Mouse (Mus musculus) spleen, adult 12 weeks (tissue): Measurements from ENCODE around the gene Tmem80.

Experiments
- DNase-seq: peaks from one replicate; pipeline ENCODE4 v3.0.0; 2022; ENCODE audit warnings: low spot score

Gene Tmem80

DNA sequence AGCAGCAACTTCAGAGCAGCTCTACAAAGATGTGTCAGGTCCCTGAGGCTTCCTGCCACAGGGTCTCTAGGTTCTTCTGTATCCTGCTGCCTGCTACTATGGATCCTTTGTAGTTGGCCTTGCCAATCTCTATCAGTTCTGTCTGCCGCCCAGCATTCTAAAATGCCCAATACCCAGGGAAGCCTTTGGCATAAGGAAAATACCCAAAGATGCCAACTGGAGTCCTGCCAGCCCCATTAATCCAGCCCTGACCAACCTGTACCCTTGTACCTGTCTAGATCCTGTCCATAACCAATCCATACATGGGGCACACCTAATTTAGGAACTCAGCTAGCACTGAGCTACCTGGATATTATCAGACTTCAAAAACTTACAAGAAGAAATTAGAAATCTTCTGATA is 2.9 kb upstream of the Tmem80 start:
- no peak for DNase-seq

DNA sequence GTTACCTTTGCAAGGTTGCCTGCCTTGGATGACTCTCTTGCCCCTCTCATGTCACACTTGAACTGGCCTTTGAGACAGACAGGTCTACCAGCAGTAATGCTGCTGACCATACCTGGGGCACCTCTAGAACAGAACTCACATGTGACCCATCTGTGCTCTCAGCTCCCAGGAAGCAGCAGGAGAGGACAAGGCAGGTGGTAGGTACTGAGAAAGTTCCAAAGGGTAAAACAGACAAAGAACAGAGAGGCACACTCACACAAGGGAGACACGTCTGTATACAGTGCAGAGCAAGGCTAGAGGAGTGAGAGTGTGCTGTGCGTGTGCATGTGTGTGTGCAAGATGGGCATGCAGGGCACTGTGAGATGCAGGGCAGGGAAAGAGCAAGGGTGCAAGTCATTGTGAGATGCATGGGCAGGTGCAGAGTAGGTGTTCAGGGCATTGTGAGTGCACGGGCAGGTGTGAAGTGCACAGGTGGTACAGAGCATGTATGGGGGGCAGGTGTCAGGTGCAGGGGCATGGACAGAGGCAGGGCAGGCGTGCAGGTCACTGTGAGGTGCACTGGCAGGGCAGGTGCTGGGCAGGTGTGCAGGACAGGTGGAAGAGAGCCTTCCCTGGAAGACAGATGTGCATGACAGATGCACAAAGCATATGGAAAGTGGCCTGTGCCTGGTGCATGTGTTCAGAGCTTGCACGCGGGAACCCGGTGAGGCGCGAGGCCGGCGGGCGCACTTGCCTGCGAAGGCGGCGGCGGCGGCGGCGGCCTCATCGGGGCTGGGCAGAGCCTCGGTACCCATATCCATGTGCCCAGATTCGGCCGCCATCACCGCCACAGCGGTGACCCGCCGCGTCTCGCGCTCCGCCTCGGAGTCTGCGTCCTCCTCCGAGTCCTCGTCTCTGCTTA is 743 bp upstream of the Tmem80 start:
- DNase-seq: no peak

DNA sequence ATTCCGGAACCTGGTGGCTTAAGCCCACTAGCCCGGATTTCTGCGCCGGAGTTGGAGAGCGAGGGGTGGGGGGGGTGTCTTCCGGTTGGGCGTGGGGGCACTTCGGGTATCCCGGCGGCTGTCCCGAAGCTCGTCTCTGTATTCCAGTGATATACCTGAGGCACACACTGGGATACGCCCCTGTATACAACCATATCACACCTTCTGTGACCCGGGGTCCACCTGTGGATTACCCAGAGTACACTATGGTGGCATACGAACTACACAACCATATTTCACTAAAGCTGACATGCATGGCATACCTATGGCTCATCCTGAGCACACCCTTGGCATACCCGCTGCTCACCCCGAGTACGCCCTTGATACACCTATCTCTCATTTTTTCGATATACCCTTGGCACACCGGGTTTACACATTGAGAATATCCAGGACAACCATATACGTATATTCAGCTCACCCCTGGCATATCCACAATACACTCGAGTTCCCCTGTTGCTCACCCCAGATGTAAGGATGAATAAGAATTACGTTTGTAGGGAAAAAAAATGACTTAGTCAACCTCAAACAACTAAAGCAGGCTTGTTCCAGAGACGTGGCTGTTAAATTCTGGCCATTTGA is 943 bp downstream of the Tmem80 start:
- DNase-seq: peak; percentile 26

- no peak for DNase-seq
These were observed 3.2 kb downstream of the Tmem80 start for GRCm38 (mm10) chr7:141330706-141331105.

DNA sequence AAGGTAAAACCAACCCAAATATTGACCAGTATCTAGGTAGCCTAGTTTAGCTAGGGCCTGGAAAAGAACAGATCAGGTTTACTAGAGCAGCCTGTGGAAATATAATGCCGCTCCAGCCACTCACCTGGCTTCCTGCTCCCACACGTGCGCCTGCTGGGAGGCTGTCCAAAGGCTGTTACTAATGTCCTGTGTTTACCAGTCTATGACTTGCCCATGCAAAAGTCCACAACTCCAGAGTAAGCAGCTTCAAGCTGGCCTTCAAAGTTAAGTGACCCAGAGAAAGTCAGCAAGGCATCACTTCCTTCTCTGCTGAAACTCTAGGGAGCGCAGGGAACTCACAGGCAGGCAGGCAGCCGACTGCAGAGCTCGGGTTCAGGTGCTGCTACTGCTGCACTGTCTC is 4.5 kb downstream of the Tmem80 start:
- no peak for DNase-seq

- DNase-seq: no peak
These were observed 7.6 kb downstream of the Tmem80 start for GRCm38 (mm10) chr7:141335044-141335579.

GRCm38 (mm10) chr7:141335682-141336081 is 8.1 kb downstream of the Tmem80 start:
- no peak for DNase-seq

DNA sequence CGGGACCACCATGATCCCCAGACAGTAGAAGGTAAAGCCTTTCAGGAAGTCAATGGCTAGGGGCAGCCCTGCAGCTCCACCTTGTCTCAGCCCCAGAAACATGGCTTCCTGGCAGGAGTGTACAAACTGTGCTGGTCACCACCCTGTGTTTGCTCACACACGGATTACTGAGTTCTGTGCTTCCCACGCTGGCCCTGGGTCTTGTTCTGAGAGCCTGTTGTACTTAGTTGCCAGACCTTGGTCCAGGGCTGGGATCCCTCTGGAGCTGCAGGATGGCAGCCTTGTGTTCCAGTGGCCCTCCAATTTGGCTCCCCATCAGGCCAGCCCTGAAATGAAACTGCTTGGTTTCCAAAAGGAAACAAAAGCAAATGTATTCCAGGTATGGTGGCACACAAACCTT is 8.8 kb downstream of the Tmem80 start:
- DNase-seq: no peak

GRCm38 (mm10) chr7:141337716-141338416 is 10.3 kb downstream of the Tmem80 start:
- no peak for DNase-seq

DNA sequence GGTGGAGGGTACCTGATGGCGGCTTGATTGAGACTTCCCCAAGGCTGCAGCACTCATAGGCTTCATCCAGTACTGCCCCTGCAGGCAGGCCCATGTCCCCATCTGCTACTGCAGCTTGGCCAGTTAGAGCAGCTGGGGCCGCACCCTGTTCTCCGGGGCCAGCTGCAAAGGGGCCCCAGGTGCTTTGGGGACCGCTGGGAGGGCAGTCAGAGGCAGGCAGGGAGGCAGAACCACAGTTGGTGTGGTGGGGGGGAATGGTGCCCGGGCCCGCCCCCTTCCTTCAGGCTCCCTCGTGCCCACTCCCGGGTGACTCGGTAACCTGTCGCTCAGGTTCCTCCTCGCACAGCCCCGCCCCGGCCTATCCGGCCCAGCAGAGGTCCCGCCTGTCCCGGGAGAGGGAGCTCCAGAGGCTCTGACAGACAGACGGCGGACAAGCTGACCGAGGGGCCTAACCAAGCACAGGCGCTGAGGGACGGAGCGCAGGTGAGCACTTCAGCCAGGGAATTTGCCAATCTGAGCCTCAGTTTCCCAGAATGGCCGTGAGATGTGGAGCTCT is 11.1 kb downstream of the Tmem80 start, which contains the start of gene Eps8l2:
Gene Eps8l2 (plus strand): TSS at position 305 of the 556 bp plus-strand sequence.
- DNase-seq: no peak

DNA sequence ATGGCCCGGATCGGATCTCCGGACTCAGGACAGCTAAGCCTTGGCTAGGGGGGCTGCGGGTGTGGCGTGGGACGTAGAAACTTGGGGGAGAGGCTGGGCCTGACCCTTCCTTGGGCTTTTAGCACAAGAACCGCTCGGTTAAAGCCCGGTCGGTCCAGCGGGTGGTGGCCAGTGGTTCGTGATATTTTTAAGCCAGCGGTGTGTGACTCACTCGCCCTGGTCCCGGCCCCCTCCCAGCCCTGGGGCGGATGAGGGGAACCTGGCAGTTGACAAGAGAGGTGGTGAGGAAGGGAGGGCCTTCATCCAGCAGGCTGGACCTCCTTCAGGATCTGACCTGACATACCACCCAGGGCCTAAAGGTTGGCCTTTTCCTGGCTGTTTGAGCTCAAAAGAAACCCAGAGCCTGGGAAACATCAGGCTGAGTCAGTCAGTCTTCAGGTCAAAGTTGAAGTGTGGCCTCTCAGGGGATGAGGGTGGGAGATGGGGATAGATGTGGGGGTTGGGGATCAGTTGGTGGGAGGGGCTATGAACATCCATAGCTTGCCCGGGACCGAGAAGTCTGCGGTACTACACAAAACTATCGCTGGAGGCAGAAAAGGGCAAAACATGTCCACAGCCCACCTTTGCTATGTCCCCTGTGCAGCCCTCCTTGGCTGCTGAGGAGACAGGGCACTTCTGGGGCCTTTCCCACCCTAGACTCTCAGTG is 11.8 kb downstream of the Tmem80 start:
- no peak for DNase-seq

DNA sequence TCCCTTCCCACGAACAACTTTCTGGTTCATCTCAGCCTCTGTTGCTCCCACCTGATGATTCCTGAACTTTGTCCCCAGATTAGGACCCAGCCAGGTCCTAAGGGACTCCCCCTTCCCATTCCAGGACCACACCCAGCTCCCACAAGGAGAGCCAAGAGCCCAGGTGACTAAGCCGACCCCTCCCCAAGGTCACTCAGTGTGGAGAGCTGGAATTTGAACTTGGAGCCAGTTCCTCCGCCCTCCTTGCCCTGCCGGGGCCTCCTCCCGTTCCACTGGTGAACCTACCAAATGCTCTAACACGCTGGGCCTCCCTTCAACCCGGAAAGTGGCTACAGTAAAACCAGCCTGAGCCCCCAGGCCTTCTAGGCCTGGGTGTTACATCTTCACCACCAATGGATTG is 12.5 kb downstream of the Tmem80 start:
- DNase-seq: no peak

DNA sequence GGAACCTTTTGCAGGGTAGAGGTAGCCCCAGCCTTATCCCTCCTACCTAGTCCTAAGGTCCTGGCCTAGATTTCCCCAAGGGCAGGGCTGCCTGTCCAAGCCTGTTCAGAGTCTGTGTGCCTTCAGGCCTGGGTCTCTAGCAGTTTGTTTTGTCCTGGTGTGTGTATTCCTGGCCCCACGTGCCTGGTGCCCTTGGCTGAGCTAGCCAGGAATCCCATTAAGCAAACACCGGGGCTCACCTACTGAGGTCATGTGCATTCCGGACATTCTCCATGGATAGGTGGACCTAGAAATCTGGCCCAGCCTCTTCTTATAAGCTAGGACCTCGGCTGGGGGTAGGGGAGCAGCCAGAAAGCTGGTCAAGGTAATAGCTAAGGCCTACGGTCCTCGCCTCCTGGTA is 12.9 kb downstream of the Tmem80 start:
- DNase-seq: no peak

DNA sequence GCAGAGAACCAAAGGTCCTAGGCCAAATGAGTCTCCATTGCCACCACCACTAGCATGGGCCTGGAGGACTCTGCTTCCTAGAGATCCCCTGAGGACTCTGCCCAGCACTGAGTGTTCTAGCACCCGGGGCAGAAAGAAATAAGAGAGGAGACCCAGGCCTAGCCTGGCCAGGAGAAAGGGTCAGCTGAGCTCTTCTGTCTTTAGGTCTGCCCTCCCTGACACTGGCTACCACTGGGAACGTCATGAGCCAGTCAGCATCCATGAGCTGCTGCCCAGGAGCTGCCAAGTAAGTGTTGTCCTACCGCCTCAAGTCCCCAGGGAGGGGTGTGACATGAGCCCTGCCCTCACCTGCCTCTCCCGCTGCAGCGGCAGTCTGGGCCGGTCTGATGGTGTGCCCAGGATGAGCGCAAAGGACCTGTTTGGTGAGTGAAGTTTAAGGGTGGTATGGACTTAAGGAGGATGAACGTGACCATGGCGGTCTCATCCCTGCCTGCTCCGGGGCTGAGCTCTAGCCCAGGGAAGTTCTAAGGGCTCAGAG is 14.2 kb downstream of the Tmem80 start:
- DNase-seq: no peak

DNA sequence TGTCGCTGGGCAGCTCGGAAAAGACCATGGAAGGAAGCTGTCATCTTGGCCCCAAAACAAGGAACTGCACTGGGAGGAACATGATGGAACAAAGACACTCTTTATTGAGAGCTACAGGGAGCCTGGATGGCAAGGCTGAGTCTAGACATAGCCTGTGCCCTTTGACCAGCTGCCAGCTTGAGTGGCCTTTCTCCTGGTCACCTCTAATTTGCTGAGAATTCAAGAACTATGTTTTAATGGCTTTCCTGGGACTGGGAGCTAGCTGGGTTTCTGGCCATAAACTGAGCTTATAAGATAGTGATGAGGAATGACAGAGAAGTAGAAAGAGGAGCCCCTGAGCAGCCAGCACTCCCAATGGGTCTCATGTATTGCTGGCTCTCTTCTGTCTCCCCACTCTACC is 15.7 kb downstream of the Tmem80 start:
- no peak for DNase-seq

DNA sequence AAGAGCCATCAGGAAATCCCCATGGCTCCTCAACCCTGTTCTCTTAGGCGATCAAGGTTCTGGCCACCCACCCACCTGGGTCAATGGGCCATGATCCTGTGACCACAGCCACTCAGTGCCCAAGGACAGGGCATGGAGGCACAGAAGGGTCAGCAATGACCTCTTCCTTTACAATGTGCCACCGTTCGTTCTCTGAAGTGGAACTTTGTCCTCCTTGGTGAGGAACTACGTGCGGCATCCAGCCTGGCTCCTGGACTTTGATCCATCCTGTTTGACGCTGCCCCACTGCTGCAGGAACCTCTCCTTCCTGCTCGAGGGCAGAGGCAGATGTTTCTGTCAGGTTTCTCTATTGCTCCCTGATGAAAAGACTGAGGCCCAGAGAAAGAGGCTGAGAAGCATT is 16.2 kb downstream of the Tmem80 start:
- no peak for DNase-seq

DNA sequence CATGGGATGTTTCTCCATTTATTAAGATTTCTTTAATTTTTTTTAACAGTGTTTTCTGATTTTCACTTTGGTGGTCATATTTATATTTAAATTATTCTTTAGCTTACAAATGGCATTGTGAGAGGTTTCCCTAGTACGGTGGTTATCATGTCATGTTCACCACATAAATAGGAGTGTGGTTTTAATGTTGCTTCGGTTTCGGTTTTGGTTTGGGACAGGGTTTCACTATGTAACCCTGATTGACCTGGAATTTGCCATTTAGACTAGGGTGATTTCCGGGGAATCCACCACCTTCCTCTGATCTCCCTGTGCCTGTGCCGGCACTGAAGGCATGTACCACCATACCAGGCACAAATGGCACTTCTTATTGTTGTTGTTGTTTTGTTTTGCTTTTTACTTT is 17.2 kb downstream of the Tmem80 start:
- DNase-seq: no peak

GRCm38 (mm10) chr7:141351061-141351460 is 23.5 kb downstream of the Tmem80 start:
- no peak for DNase-seq

GRCm38 (mm10) chr7:141355051-141355450 is 27.5 kb downstream of the Tmem80 start:
- DNase-seq: no peak

DNA sequence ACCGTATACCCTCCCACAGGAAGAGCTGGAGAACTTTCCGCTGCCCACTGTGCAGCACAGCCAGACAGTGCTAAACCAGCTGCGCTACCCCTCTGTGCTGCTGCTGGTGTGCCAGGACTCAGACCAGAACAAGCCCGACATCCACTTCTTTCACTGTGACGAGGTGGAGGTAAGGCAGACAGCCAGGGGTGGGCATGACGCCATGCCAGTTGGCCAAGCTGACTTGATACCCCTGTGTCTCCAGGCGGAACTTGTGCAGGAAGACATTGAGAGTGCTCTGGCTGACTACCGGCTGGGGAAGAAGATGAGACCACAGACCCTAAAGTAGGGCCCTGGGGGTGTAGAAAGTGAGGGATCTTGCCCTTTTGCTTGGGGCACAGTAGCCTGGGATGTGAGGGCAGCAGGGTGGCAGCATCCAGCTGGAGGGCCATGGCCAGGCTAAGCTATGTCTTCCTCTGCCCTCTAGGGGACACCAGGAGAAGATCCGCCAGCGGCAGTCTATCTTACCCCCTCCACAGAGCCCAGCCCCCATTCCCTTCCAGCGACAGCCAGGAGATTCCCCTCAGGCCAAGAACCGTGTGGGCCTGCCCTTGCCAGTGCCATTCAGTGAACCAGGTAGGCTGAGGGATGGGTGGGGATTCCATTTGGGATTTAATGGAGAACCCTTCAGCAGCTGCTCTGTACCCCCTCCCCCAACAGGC is 28.2 kb downstream of the Tmem80 start:
- no peak for DNase-seq

DNA sequence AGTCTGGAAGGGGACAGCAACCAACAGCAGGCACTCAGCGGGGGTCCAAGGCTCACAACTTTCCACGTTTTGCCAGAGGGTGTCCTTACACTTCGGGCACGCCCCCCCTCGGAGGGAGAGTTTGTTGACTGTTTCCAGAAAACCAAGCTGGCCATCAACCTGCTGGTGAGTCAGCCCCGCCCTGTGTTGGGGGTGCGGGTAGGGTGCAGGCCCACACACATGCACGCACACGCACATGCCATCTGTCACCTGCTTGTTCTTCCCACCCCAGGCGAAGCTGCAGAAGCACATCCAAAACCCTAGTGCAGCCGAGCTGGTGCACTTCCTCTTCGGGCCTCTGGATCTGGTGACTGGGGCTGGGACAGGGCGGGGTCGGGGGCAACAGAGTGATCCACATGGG is 29.4 kb downstream of the Tmem80 start:
- no peak for DNase-seq
